35 mouse cellular contexts compared by ENCODE assay signal in genomic region chr13:35780714-35781113, GRCm38 (mm10).
"Had no signal": no experiment of that assay in that cellular context is flagged by ENCODE, and none has a peak within 500 bp of the region (broad histone marks: within the 10 kb centered on the region; RNA-seq: fewer than 3 reads in every experiment).

No protein-coding gene starts in this region.

- H3K4me1 ChIP-seq: hindbrain, embryonic 13.5 days; hindbrain, embryonic 15.5 days had no signal

- H3K4me2 ChIP-seq: heart, embryonic 11.5 days; heart, embryonic 12.5 days; heart, embryonic 13.5 days; heart, embryonic 15.5 days; hindbrain, embryonic 12.5 days; hindbrain, embryonic 13.5 days; hindbrain, embryonic 14.5 days; hindbrain, embryonic 15.5 days; intestine, embryonic 15.5 days; kidney, embryonic 15.5 days had no signal

- H3K9ac ChIP-seq: heart, embryonic 12.5 days; heart, embryonic 13.5 days; heart, embryonic 15.5 days; hindbrain, embryonic 12.5 days; hindbrain, embryonic 13.5 days; hindbrain, embryonic 14.5 days; hindbrain, embryonic 15.5 days; intestine, embryonic 15.5 days; kidney, embryonic 15.5 days had no signal

- H3K36me3 ChIP-seq: heart, embryonic 10.5 days; heart, embryonic 12.5 days; heart, embryonic 13.5 days; heart, embryonic 15.5 days; hindbrain, embryonic 10.5 days; hindbrain, embryonic 12.5 days; hindbrain, embryonic 13.5 days; hindbrain, embryonic 15.5 days; intestine, embryonic 15.5 days; kidney, embryonic 15.5 days had no signal

- H3K4me3 ChIP-seq: heart, embryonic 10.5 days; heart, embryonic 12.5 days; heart, embryonic 13.5 days; heart, embryonic 15.5 days; hindbrain, embryonic 10.5 days; hindbrain, embryonic 12.5 days; hindbrain, embryonic 13.5 days; hindbrain, embryonic 15.5 days; intestine, embryonic 15.5 days; kidney, embryonic 15.5 days; layer of hippocampus, adult 2 months had no signal

- H3K27me3 ChIP-seq: heart, embryonic 12.5 days; heart, embryonic 13.5 days; heart, embryonic 15.5 days; hindbrain, embryonic 12.5 days; hindbrain, embryonic 13.5 days; hindbrain, embryonic 15.5 days; intestine, embryonic 15.5 days; kidney, embryonic 15.5 days had no signal

- DNase-seq: heart, postnatal 10 days; heart, postnatal 14 days; heart, postnatal 36 days; heart, postnatal 4 days; kidney, adult 11 months; kidney, adult 18-20 months; kidney, adult 2 months; kidney, adult 8-10 months; kidney, adult 9 months; kidney, postnatal 10 days; kidney, postnatal 14 days; kidney, postnatal 25 days; kidney, postnatal 36 days; kidney, postnatal 4 days; layer of hippocampus, adult 9-11 months; layer of hippocampus, postnatal 36 days had no signal

- H3K27ac ChIP-seq: heart, embryonic 10.5 days; heart, embryonic 13.5 days; heart, embryonic 15.5 days; hindbrain, embryonic 10.5 days; hindbrain, embryonic 12.5 days; hindbrain, embryonic 13.5 days; hindbrain, embryonic 14.5 days; hindbrain, embryonic 15.5 days; hindbrain, postnatal 0 days; intestine, embryonic 15.5 days; kidney, embryonic 15.5 days; kidney, postnatal 0 days; layer of hippocampus, adult 2 months had no signal

- H3K9me3 ChIP-seq: heart, embryonic 10.5 days; heart, embryonic 12.5 days; heart, embryonic 13.5 days; heart, embryonic 15.5 days; hindbrain, embryonic 10.5 days; hindbrain, embryonic 12.5 days; hindbrain, embryonic 13.5 days; hindbrain, embryonic 15.5 days; intestine, embryonic 15.5 days; kidney, embryonic 15.5 days had no signal

- ATAC-seq: hindbrain, embryonic 16.5 days; hindbrain, postnatal 0 days; inflammation-experienced regulatory T-cells, adult 6 months; intestine, embryonic 15.5 days; intestine, embryonic 16.5 days; intestine, postnatal 0 days had no signal
